Mouse (Mus musculus): ENCODE results near the gene Steap3. TPM values are rescaled to one million over a fixed set of nuclear protein-coding genes. Genes with fewer than 3 reads are reported as not detected.

Gene Steap3
- polyA plus RNA-seq, 1 experiment = 67.0 TPM

DNA sequence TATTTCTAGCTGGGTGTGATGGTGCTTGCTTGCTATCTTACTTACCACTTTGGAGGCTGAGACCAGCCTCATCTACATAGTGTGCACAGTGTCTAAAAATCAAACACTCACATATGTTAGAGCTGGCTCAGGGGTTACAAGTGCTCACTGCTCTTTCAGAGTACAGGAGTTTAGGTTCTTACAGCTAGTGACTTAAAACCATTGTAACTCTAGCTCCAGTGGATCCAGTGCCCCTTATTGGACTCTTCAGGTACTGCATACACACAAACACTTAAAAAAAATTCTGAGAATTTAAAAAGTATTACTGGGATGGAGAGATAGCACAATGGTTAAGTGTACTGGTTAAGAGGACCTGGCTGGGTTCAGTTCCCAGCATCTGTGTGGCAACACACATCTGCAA is 125.5 kb downstream of the Steap3 start:
- no peak for DNase-seq
- H3K4me3 ChIP-seq (replicated peaks; ENCODE audit: extremely low read depth, low read depth, low read length) = no peak overlapping the region
- H3K4me1 ChIP-seq (ENCODE audit: control insufficient read depth, insufficient read depth, low read length) = no peaks in the 10 kb centered on the region
- TF ChIP-seq POLR2A (IDR thresholded peaks at IDR 0.05; ENCODE audit: borderline replicate concordance, extremely low read depth, low read depth, low read length) = no peak
- TF ChIP-seq CTCF (IDR thresholded peaks at IDR 0.05; ENCODE audit: insufficient read depth, low read length) = no peak

DNA sequence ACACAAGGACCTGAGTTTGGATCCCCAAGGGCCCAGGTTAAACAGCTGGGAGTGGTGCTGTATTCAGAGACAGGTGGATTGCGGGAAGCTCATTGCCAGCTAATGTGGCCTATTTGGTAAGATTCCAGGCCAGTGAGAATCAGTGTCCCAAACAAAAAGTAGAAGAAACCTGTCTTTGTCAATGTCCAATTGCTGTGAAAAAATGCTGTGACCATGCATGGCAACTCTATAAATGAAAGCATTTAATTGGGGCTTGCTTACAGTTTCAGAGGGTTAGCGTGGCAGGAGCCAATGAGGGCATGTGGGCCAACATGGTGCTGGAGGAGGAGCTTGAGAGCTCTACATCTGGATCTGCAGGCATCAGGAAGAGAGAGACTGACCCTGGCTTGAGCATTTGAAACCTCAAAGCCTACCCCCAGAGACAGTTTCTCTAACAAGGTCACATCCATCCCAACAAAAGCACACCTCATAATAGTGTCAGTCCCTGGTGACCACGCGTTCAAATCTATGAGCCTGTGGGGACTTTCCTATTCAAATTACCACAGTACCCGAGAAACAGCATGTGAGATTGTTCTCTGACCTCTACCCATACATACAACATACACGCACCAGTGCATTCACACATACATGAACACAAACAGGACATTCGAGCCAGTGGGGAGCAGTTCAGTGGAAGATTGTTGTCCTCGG is 126.8 kb downstream of the Steap3 start:
- TF ChIP-seq POLR2A (IDR thresholded peaks at IDR 0.05; ENCODE audit: borderline replicate concordance, extremely low read depth, low read depth, low read length) = no peak
- TF ChIP-seq CTCF (IDR thresholded peaks at IDR 0.05; ENCODE audit: insufficient read depth, low read length) = no peak
- DNase-seq = no peak
- H3K4me1 ChIP-seq (ENCODE audit: control insufficient read depth, insufficient read depth, low read length) = no peaks in the 10 kb centered on the region
- H3K4me3 ChIP-seq (replicated peaks; ENCODE audit: extremely low read depth, low read depth, low read length) = no peak overlapping the region
- WGBS = 86% methylated on average over 8 of the region's 8 CpGs

DNA sequence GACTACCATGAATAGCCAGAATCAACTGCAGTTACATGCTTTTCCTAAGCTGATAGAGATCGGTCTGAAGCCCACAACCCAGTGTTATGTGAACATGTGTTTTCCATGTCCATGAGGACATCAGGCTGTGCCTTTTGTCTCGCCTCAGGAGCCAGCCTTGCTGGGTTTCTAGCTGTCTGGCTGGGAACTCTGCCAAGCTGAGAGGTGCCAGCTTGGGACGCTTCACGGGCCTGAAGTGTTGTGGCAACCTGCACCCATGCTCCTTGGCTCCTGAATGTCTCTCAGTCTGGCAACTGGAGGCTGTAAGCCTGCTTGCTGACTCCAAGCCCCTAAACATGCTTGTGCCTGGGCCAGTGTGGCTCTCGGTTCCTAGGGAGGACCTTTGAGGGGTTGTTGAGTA is 130.0 kb downstream of the Steap3 start:
- Histone ChIP-seq H3K4me1 (ENCODE audit: control insufficient read depth, insufficient read depth, low read length) (no peaks in the 10 kb centered on the region), H3K4me3 (replicated peaks; ENCODE audit: extremely low read depth, low read depth, low read length) (no peak overlapping the region)
- 53% methylated on average over 5 of the region's 5 CpGs for WGBS
- TF ChIP-seq POLR2A (IDR thresholded peaks at IDR 0.05; ENCODE audit: borderline replicate concordance, extremely low read depth, low read depth, low read length) (no peak), CTCF (IDR thresholded peaks at IDR 0.05; ENCODE audit: insufficient read depth, low read length) (no peak)
- peak; percentile 10 for DNase-seq

Other genes with a start within 250 kb of the Steap3 start
- 78.9 and 80.0 TPM in 2 replicates for gene Tmem37, start 198.6 kb downstream of the Steap3 start, polyA plus RNA-seq (2012; rRNA removed)
- 193 and 281 TPM in 2 replicates for gene Dbi, start 151.6 kb downstream of the Steap3 start, polyA plus RNA-seq (2012; rRNA removed)
- 1.5 and 1.7 TPM in 2 replicates for gene 3110009E18Rik, start 151.5 kb downstream of the Steap3 start, polyA plus RNA-seq (2012; rRNA removed)
- gene C1ql2, start 67.9 kb upstream of the Steap3 start, polyA plus RNA-seq (2012; rRNA removed) = 0.10 and 0.12 TPM in 2 replicates
- gene Marco, start 232.3 kb upstream of the Steap3 start, polyA plus RNA-seq (2012; rRNA removed) = 5.3 and 7.8 TPM in 2 replicates

Data from lung, adult 2 months (tissue).